Mouse (Mus musculus): Measurements from ENCODE around the gene Smcr8. TPM values are rescaled to one million over a fixed set of nuclear protein-coding genes. Genes with fewer than 3 reads are reported as not detected.

The Smcr8 gene
- 10 to 100 TPM; 16.1 to 16.6 TPM for total RNA-seq (2021)

GRCm38 (mm10) chr11:60776829-60777740 lies at the start of gene Smcr8, which contains the start of gene Top3a:
TSS of gene Smcr8 (plus strand) at chr11:60777524.
TSS of gene Top3a (minus strand) at chr11:60777365.
- intact Hi-C loops (cut with DNase I): loop anchor here (2.0 kb wide), 1 partner anchor 50 kb away; the partner anchor contains the start of gene Flii

GRCm38 (mm10) chr11:60728260-60728761 lies 49.0 kb upstream of the Smcr8 start, which contains the start of gene Mief2:
TSS of gene Mief2 (plus strand) at chr11:60728398.
- DNase-seq: peak; percentile 97
- intact Hi-C loops (cut with DNase I): no loop called here

More at GRCm38 (mm10) chr11:60776829-60777740, at the start of gene Smcr8, which contains the start of gene Top3a:
- DNase-seq: peak; percentile 92

- DNase-seq: peak; percentile 28 to 31
- intact Hi-C loops (cut with DNase I): no loop called here
Measured at GRCm38 (mm10) chr11:60729217-60729641, 48.1 kb upstream of the Smcr8 start.

GRCm38 (mm10) chr11:60730169-60730568 lies 47.2 kb upstream of the Smcr8 start:
- intact Hi-C loops (cut with DNase I): no loop called here
- no peak for DNase-seq

GRCm38 (mm10) chr11:60731251-60731650 lies 46.1 kb upstream of the Smcr8 start:
- intact Hi-C loops (cut with DNase I): no loop called here
- no peak for DNase-seq

- no peak for DNase-seq
Measured at GRCm38 (mm10) chr11:60734206-60734605, 43.1 kb upstream of the Smcr8 start.

GRCm38 (mm10) chr11:60735191-60735590 lies 42.1 kb upstream of the Smcr8 start:
- intact Hi-C loops (cut with DNase I): no loop called here
- no peak for DNase-seq

More at GRCm38 (mm10) chr11:60734206-60734605, 43.1 kb upstream of the Smcr8 start:
- intact Hi-C loops (cut with DNase I): no loop called here

- DNase-seq: no peak
- intact Hi-C loops (cut with DNase I): no loop called here
Measured at GRCm38 (mm10) chr11:60736491-60736890, 40.8 kb upstream of the Smcr8 start.

GRCm38 (mm10) chr11:60737450-60737849 lies 39.9 kb upstream of the Smcr8 start:
- intact Hi-C loops (cut with DNase I): no loop called here
- DNase-seq: no peak

- DNase-seq: no peak
- intact Hi-C loops (cut with DNase I): no loop called here
Measured at GRCm38 (mm10) chr11:60740321-60740720, 37.0 kb upstream of the Smcr8 start.

GRCm38 (mm10) chr11:60755570-60755969 lies 21.8 kb upstream of the Smcr8 start:
- intact Hi-C loops (cut with DNase I): no loop called here
- DNase-seq: no peak

- intact Hi-C loops (cut with DNase I): loop anchor here (10.0 kb wide), 1 partner anchor 333 kb away; no protein-coding TSS in a partner anchor
- DNase-seq: no peak
Measured at GRCm38 (mm10) chr11:60761681-60762080, 15.6 kb upstream of the Smcr8 start.

GRCm38 (mm10) chr11:60766969-60767368 lies 10.4 kb upstream of the Smcr8 start:
- DNase-seq: no peak
- intact Hi-C loops (cut with DNase I): loop anchor here (10.0 kb wide), 1 partner anchor 328 kb away; no protein-coding TSS in a partner anchor

GRCm38 (mm10) chr11:60769322-60769721 lies 8.0 kb upstream of the Smcr8 start:
- intact Hi-C loops (cut with DNase I): loop anchor here (10.0 kb wide), 1 partner anchor 325 kb away; no protein-coding TSS in a partner anchor
- DNase-seq: no peak

- DNase-seq: no peak
- intact Hi-C loops (cut with DNase I): no loop called here
Measured at GRCm38 (mm10) chr11:60770776-60771175, 6.5 kb upstream of the Smcr8 start.

GRCm38 (mm10) chr11:60772161-60772560 lies 5.2 kb upstream of the Smcr8 start:
- DNase-seq: no peak
- intact Hi-C loops (cut with DNase I): no loop called here

- intact Hi-C loops (cut with DNase I): no loop called here
- no peak for DNase-seq
Measured at GRCm38 (mm10) chr11:60774158-60774689, 3.1 kb upstream of the Smcr8 start.

GRCm38 (mm10) chr11:60774841-60775240 lies 2.5 kb upstream of the Smcr8 start:
- intact Hi-C loops (cut with DNase I): no loop called here

GRCm38 (mm10) chr11:60775578-60775977 lies 1.7 kb upstream of the Smcr8 start:
- DNase-seq: no peak
- intact Hi-C loops (cut with DNase I): no loop called here

More at GRCm38 (mm10) chr11:60774841-60775240, 2.5 kb upstream of the Smcr8 start:
- DNase-seq: no peak

GRCm38 (mm10) chr11:60776107-60776828 lies 1.1 kb upstream of the Smcr8 start:
- no peak for DNase-seq
- intact Hi-C loops (cut with DNase I): loop anchor here (2.0 kb wide), 1 partner anchor 49 kb away; the partner anchor contains the start of gene Flii

All from heart, postnatal 10 days (tissue).